Comparison of ENCODE assay signal across 15 mouse cellular contexts in genomic region chr8:12386530-12387222, GRCm38 (mm10). TPM values are rescaled to one million over a fixed set of nuclear protein-coding genes. Genes with fewer than 3 reads are reported as not detected.
DNase-seq lines count a peak whose midpoint lies in the region; ATAC-seq and TF ChIP-seq lines count a peak whose summit lies in the region.
"Had no signal": no experiment of that assay in that cellular context is flagged by ENCODE, and none has a peak within 500 bp of the region (broad histone marks: within the 10 kb centered on the region; RNA-seq: fewer than 3 reads in every experiment).

No protein-coding gene starts in this region.

- no peak overlapping the region for H3K4me2 ChIP-seq in lung, embryonic 14.5 days
- peak overlapping the region; percentile 83 for H3K4me2 ChIP-seq in forebrain, embryonic 12.5 days
- H3K4me2 ChIP-seq in limb, embryonic 11.5 days (ENCODE audit: low read depth, severe bottlenecking), result no peak overlapping the region
- peak overlapping the region; percentile 56; the same call in 1 of the 2 replicates for H3K4me2 ChIP-seq in neural tube, embryonic 15.5 days
- H3K4me2 ChIP-seq: liver, embryonic 15.5 days had no signal

- no peaks in the 10 kb centered on the region for H3K4me1 ChIP-seq in lung, embryonic 14.5 days (ENCODE audit: insufficient read depth)
- H3K4me1 ChIP-seq in forebrain, embryonic 12.5 days, result peaks cover 78% of the 10 kb centered on the region
- peaks cover 5% of the 10 kb centered on the region; the same call in 1 of the 2 replicates for H3K4me1 ChIP-seq in limb, embryonic 11.5 days (ENCODE audit: control insufficient read depth, insufficient read depth, low read length)
- H3K4me1 ChIP-seq in neural tube, embryonic 15.5 days, result peaks cover 34% of the 10 kb centered on the region

- H3K4me3 ChIP-seq in lung, embryonic 14.5 days (ENCODE audit: low read depth, low read length), result no peak overlapping the region
- peak overlapping the region; percentile 60 for H3K4me3 ChIP-seq in forebrain, embryonic 12.5 days (replicated peaks)
- no peak overlapping the region for H3K4me3 ChIP-seq in limb, embryonic 11.5 days (ENCODE audit: low read depth, low read length)
- H3K4me3 ChIP-seq in neural tube, embryonic 15.5 days (replicated peaks), result peak overlapping the region; percentile 30
- H3K4me3 ChIP-seq: erythroblast, embryonic 14.5 days; liver, embryonic 15.5 days; myocyte had no signal

- DNase-seq in lung, embryonic 14.5 days, result peak; percentile 23
- DNase-seq in lung, postnatal 14 days, result no peak
- peak; percentile 43 for DNase-seq in limb, embryonic 11.5 days (ENCODE audit: low spot score)
- DNase-seq in c-Kit-positive CD71-positive TER-119-positive erythroid progenitor cells, embryonic 14.5 days (ENCODE audit: low spot score), result no peak
- DNase-seq: cerebellum, adult 2 months; heart, adult 2 months; kidney, adult 11 months had no signal

- H3K9ac ChIP-seq in lung, embryonic 14.5 days, result no peak overlapping the region
- peak overlapping the region; percentile 91 for H3K9ac ChIP-seq in forebrain, embryonic 12.5 days
- no peak overlapping the region for H3K9ac ChIP-seq in limb, embryonic 11.5 days (ENCODE audit: low read length)
- H3K9ac ChIP-seq in neural tube, embryonic 15.5 days (replicated peaks), result no peak overlapping the region
- H3K9ac ChIP-seq: liver, embryonic 15.5 days had no signal

- H3K27ac ChIP-seq in lung, embryonic 14.5 days (ENCODE audit: low read depth), result no peak overlapping the region
- peak overlapping the region; percentile 95 for H3K27ac ChIP-seq in forebrain, embryonic 12.5 days
- H3K27ac ChIP-seq in limb, embryonic 11.5 days (replicated peaks; ENCODE audit: low read depth, low read length), result no peak overlapping the region
- no peak overlapping the region for H3K27ac ChIP-seq in neural tube, embryonic 15.5 days (replicated peaks)
- H3K27ac ChIP-seq: heart, adult 2 months; liver, embryonic 15.5 days had no signal

- no peak for ATAC-seq in lung, embryonic 14.5 days (ENCODE audit: insufficient read depth)
- no peak for ATAC-seq in forebrain, embryonic 12.5 days (ENCODE audit: low FRiP score)
- ATAC-seq in limb, embryonic 11.5 days (ENCODE audit: insufficient number of reproducible peaks, low FRiP score, low TSS enrichment, low read depth), result no peak
- no peak for ATAC-seq in neural tube, embryonic 15.5 days (ENCODE audit: low FRiP score)
- ATAC-seq in megakaryocyte progenitor cell, adult 5-6 weeks (replicated peaks; ENCODE audit: poor library complexity), result no peak
- ATAC-seq in erythroid progenitor cell, adult 5-6 weeks (replicated peaks; ENCODE audit: low FRiP score, poor library complexity, severe bottlenecking), result no peak
- ATAC-seq: CD4-positive, CD25-positive, alpha-beta regulatory T cell, adult 4 months had no signal

- no peak for TF ChIP-seq CTCF in lung, embryonic 14.5 days (IDR thresholded peaks at IDR 0.05; ENCODE audit: low read depth)

- under 1% methylated on average over 32 of the region's 32 CpGs for WGBS in lung, embryonic 14.5 days
- 1% methylated on average over 32 of the region's 32 CpGs for WGBS in forebrain, embryonic 12.5 days
- under 1% methylated on average over 32 of the region's 32 CpGs for WGBS in limb, embryonic 11.5 days
- WGBS in neural tube, embryonic 15.5 days, result 2% methylated on average over 32 of the region's 32 CpGs

- H3K27me3 ChIP-seq in lung, embryonic 14.5 days (ENCODE audit: insufficient read depth, low read length), result peaks cover 100% of the 10 kb centered on the region
- peaks cover 71% of the 10 kb centered on the region for H3K27me3 ChIP-seq in forebrain, embryonic 12.5 days
- peaks cover 95% of the 10 kb centered on the region for H3K27me3 ChIP-seq in limb, embryonic 11.5 days (ENCODE audit: control insufficient read depth, insufficient read depth, low read length)
- peaks cover 78% of the 10 kb centered on the region for H3K27me3 ChIP-seq in neural tube, embryonic 15.5 days (replicated peaks)

- no peaks in the 10 kb centered on the region for H3K36me3 ChIP-seq in lung, embryonic 14.5 days (ENCODE audit: insufficient read depth)
- no peaks in the 10 kb centered on the region for H3K36me3 ChIP-seq in forebrain, embryonic 12.5 days (replicated peaks)
- H3K36me3 ChIP-seq in limb, embryonic 11.5 days (ENCODE audit: control insufficient read depth, insufficient read depth, low read length), result no peaks in the 10 kb centered on the region
- no peaks in the 10 kb centered on the region for H3K36me3 ChIP-seq in neural tube, embryonic 15.5 days
- H3K36me3 ChIP-seq: liver, embryonic 15.5 days had no signal

- H3K9me3 ChIP-seq in lung, embryonic 14.5 days (ENCODE audit: low read depth, low read length), result no peaks in the 10 kb centered on the region
- H3K9me3 ChIP-seq in forebrain, embryonic 12.5 days, result no peaks in the 10 kb centered on the region
- H3K9me3 ChIP-seq in limb, embryonic 11.5 days (ENCODE audit: control insufficient read depth, low read length), result no peaks in the 10 kb centered on the region
- H3K9me3 ChIP-seq in neural tube, embryonic 15.5 days (replicated peaks), result no peaks in the 10 kb centered on the region
- H3K9me3 ChIP-seq: liver, embryonic 15.5 days had no signal

RNA-seq across cellular contexts. Expression of gene Sox1, which starts 8.4 kb away (rescaled TPM):
- 0.04 TPM in 1 of 2 replicates, not detected in the other for polyA plus RNA-seq in lung, embryonic 14.5 days (2014; fragmentation: Nextera tagmentation; extraction: Ambion mirVana)
- 9.6 and 11.0 TPM in 2 replicates for polyA plus RNA-seq in forebrain, embryonic 12.5 days (2016; fragmentation: Nextera tagmentation; extraction: Ambion mirVana)
- not detected in 2 replicates for polyA plus RNA-seq in limb, embryonic 11.5 days (2014; fragmentation: Nextera tagmentation; extraction: Ambion mirVana)
- 0.40 and 0.91 TPM in 2 replicates for polyA plus RNA-seq in neural tube, embryonic 15.5 days (2015; fragmentation: Nextera tagmentation; extraction: Ambion mirVana)
- total RNA-seq in megakaryocyte progenitor cell, adult 5-6 weeks (2015), result not detected in 2 replicates
- not detected in 2 replicates for total RNA-seq in megakaryocyte progenitor cell, adult 5-6 weeks (2017)
- total RNA-seq in erythroid progenitor cell, adult 5-6 weeks (2015; ENCODE audit: low replicate concordance), result not detected in 2 replicates
- total RNA-seq in erythroid progenitor cell, adult 5-6 weeks (2017; ENCODE audit: low replicate concordance), result not detected in 2 replicates
- total RNA-seq: heart, adult 2 months had no signal
- polyA plus RNA-seq: CD4-positive, CD25-positive, alpha-beta regulatory T cell, adult 4 months; heart, adult 2 months; liver, embryonic 15.5 days; myocyte had no signal

Comparison
In these comparisons a context has a peak if more than half of its experiments do, and no peak if none do; other contexts are left out.
1. DNase-seq: peak in lung, embryonic 14.5 days (single experiment) and limb, embryonic 11.5 days (single experiment); none in lung, postnatal 14 days (single experiment) and c-Kit-positive CD71-positive TER-119-positive erythroid progenitor cells, embryonic 14.5 days (single experiment).
2. H3K4me2 ChIP-seq: peak in forebrain, embryonic 12.5 days (single experiment) and neural tube, embryonic 15.5 days (single experiment); none in lung, embryonic 14.5 days (single experiment) and limb, embryonic 11.5 days (single experiment).
3. H3K4me3 ChIP-seq: peak in forebrain, embryonic 12.5 days (single experiment) and neural tube, embryonic 15.5 days (single experiment); none in lung, embryonic 14.5 days (single experiment) and limb, embryonic 11.5 days (single experiment).